Mouse (Mus musculus) liver, embryonic 16.5 days (tissue): ENCODE measurements at regions not wholly inside any gene's neighbourhood (a gene's known extent, or its start where the extent isn't known, plus 50 kb on each side); places are given as distances from the start of the nearest gene placed in this dataset.

Experiments used
- ATAC-seq: fragments of 200-750 bp; cut with Nextera tagmentation; 2 replicates; pipeline ENCODE4 v1.8.0; 2017; ENCODE audit warnings: low read depth, mild to moderate bottlenecking, moderate number of reproducible peaks, moderate library complexity
- H3K27ac ChIP-seq: fragments of 300-500 bp; sonication (generic); 2 replicates; pipeline ENCODE4 v1.5.1; 2014; ENCODE audit warnings: mild to moderate bottlenecking, low read length
- H3K27me3 ChIP-seq: fragments of 300-500 bp; sonication (generic); 2 replicates; pipeline ENCODE4 v1.6.1; 2014; ENCODE audit warnings: low read depth, low read length, mixed read lengths; ENCODE audit not compliant: control insufficient read depth, insufficient read depth
- H3K36me3 ChIP-seq: fragments of 300-500 bp; sonication (generic); 2 replicates; pipeline ENCODE4 v1.6.1; 2014; ENCODE audit warnings: mild to moderate bottlenecking; ENCODE audit not compliant: control insufficient read depth, insufficient read depth
- H3K4me1 ChIP-seq: fragments of 300-500 bp; sonication (generic); 2 replicates; pipeline ENCODE4 v1.6.1; 2014; ENCODE audit warnings: low read depth, low read length, mixed read lengths; ENCODE audit not compliant: control insufficient read depth
- H3K4me2 ChIP-seq: fragments of 300-500 bp; sonication (generic); 2 replicates; pipeline ENCODE4 v1.6.1; 2014; ENCODE audit warnings: low read depth, low read length, mixed read lengths
- H3K4me3 ChIP-seq: fragments of 300-500 bp; sonication (generic); 2 replicates; pipeline ENCODE4 v1.5.1; 2014; ENCODE audit warnings: low read depth, mild to moderate bottlenecking, low read length
- H3K9ac ChIP-seq: fragments of 300-500 bp; sonication (generic); 2 replicates; pipeline ENCODE4 v1.6.1; 2014; ENCODE audit warnings: low read depth, low read length
- H3K9me3 ChIP-seq: fragments of 300-500 bp; sonication (generic); replicated peaks from 2 replicates; pipeline ENCODE4 v1.6.1; 2016; ENCODE audit warnings: low read length; ENCODE audit not compliant: control insufficient read depth
- WGBS: fragments of 180-500 bp; shearing (Covaris S2); extraction: QIAGEN DNeasy Blood & Tissue Kit; methylation state at CpG from one replicate; pipeline ENCODE4 v1.1.7; 2014; ENCODE audit not compliant: insufficient replicate concordance; 5-methylcytosine and 5-hydroxymethylcytosine counted together

DNA sequence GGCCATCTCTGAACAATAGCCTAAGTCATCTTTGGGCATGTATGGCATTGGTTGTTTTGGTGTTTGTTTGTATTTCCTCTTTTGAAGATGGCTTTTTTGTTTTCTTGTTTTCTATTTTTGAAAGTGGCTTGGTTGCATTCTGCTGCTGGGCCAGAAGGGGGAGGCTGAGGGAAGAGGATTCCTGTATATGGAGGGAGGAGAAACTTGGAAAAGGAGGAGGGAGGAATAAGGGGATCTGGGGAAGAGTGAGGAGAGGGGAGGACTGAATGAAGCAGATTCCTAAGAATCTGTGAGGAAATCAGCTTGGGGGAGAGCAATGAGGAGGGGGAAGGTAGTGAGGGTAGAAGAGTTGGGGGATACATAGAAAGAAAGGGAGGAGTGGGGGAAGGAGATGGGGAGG is 290.0 kb upstream of the Zfp703 start:
- no peak for ATAC-seq
- no peak overlapping the region for H3K4me3 ChIP-seq
- no peaks in the 10 kb centered on the region for H3K4me1 ChIP-seq
- no peak overlapping the region for H3K27ac ChIP-seq
- H3K4me2 ChIP-seq: no peak overlapping the region
- no peaks in the 10 kb centered on the region for H3K27me3 ChIP-seq
- H3K9ac ChIP-seq: no peak overlapping the region
- no peaks in the 10 kb centered on the region for H3K9me3 ChIP-seq
- H3K36me3 ChIP-seq: no peaks in the 10 kb centered on the region

DNA sequence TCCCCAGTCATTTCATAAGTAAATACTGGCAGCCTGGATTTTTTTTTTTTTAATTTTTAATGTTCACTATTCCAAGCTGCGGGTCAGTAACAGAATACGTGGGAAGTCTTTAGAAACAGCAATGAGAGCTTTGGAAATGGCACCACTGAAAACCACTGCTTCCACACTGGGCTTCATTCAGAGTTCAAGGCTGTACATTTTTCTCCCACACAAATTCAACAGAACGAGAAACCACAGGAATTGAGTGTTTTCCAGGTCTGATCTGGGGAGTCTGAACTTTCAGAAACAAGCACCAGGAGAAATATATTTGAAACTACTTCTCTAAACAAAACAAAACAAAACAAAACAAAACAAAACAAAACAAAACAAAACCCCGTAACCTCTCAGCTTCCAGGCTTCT is 289.1 kb upstream of the Zfp703 start:
- ATAC-seq: no peak
- Histone ChIP-seq H3K4me3 (no peak overlapping the region), H3K36me3 (no peaks in the 10 kb centered on the region), H3K4me1 (no peaks in the 10 kb centered on the region), H3K27ac (no peak overlapping the region), H3K9me3 (no peaks in the 10 kb centered on the region), H3K27me3 (no peaks in the 10 kb centered on the region), H3K4me2 (no peak overlapping the region), H3K9ac (no peak overlapping the region)
- WGBS: 57% methylated on average over 4 of the region's 4 CpGs

DNA sequence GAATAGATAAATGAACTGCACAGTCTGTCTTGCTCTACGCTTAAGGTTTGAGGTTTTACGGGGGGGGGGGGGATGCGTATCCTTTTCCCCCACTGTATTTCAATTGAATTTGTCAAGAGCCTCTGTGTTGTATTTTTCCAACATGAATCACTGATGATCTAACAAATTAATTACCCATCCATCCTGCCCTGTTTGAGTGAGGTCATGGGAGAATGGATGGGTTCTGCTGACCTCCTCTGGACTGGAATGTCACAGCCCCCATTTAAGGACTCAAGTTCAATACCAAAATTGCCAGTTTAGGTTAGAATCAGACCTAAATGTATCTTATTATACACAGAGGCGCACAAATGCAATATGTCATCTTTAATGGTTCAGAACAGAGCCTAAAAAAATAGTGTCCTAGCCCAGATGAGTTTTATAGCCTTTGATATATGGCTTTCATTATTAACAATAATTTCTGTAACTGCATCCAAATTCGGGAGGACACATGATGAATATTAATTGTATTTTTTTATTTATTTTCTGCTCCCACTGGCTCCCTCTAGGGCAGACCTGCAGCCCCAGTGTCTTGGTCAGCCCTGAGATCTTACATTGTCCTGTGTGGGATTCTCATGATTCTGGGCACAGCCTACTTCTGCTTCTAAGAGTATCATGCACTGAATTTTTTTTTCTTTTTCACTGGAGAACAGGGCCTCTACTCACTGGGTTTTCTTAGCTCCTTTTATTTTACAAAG is 288.2 kb upstream of the Zfp703 start:
- H3K4me3 ChIP-seq: no peak overlapping the region
- no peaks in the 10 kb centered on the region for H3K36me3 ChIP-seq
- no peak overlapping the region for H3K4me2 ChIP-seq
- no peaks in the 10 kb centered on the region for H3K4me1 ChIP-seq
- no peaks in the 10 kb centered on the region for H3K9me3 ChIP-seq
- no peak for ATAC-seq
- H3K9ac ChIP-seq: no peak overlapping the region
- no peaks in the 10 kb centered on the region for H3K27me3 ChIP-seq
- WGBS: 68% methylated on average over 5 of the region's 5 CpGs
- H3K27ac ChIP-seq: no peak overlapping the region

DNA sequence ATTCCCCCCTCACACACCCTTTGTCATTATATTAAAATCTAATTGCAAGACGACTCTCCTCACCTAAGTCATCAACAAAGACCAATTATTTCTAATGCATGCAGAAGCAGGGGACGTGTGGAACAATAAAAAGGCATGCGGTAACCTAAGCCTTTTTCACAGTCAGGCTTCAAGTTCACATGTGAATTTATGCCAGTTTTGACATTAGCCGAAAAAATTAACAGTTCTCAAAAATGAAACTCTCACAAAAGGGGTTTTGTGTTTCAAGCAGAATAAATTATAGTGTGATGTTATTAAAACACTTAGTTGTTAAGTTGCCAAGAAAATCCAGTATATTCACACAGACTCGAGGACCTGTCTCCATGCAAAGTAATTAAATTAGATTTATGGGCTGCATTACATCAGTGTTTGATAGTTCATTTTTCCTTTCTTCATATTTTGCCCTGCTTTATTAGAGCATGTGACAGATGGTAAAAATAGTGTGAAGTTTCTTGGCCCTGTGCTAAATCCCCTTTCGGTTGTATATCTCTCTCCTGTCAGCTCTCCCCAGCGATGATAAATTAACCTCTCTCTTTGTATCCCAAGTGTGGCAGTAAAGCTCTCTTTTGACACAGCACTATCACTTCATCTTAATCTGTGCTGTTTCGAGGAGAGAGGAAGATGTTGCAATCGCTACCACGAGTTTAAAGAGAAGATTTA is 287.5 kb upstream of the Zfp703 start:
- H3K36me3 ChIP-seq: no peaks in the 10 kb centered on the region
- no peak overlapping the region for H3K4me3 ChIP-seq
- no peak overlapping the region for H3K4me2 ChIP-seq
- H3K9ac ChIP-seq: no peak overlapping the region
- no peaks in the 10 kb centered on the region for H3K9me3 ChIP-seq
- no peaks in the 10 kb centered on the region for H3K4me1 ChIP-seq
- H3K27me3 ChIP-seq: no peaks in the 10 kb centered on the region
- no peak for ATAC-seq
- no peak overlapping the region for H3K27ac ChIP-seq
- WGBS: 35% methylated on average over 10 of the region's 10 CpGs

DNA sequence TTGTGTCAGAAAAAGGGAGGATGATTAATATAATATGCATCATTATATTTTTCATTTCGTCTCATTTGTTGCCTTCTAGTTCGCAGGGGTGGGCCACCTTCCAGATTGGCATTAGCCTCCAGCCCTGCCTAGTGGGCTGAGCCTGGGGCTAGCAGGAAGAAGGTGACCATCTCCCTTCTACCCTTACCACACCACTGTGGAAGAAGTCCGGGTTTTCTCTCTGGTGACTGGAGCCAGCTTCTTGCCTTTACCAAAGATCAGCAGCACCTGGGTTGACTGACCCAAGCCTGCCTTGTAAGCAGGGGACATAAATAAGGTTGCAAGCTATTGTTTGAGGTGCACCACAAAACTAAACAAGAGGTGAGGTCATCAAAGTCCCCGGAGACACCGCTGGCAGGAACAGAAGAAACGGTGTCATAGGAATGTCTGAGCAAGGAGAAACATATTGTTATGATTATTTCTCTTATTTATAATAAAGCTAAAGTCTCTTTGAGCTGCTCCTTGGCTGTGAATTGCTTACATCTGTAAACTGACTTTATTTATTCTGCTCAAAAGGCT is 286.9 kb upstream of the Zfp703 start:
- WGBS: 31% methylated on average over 6 of the region's 6 CpGs
- Histone ChIP-seq H3K27me3 (no peaks in the 10 kb centered on the region), H3K4me2 (no peak overlapping the region), H3K27ac (no peak overlapping the region), H3K4me1 (no peaks in the 10 kb centered on the region), H3K9me3 (no peaks in the 10 kb centered on the region), H3K9ac (no peak overlapping the region), H3K4me3 (no peak overlapping the region), H3K36me3 (no peaks in the 10 kb centered on the region)
- no peak for ATAC-seq

DNA sequence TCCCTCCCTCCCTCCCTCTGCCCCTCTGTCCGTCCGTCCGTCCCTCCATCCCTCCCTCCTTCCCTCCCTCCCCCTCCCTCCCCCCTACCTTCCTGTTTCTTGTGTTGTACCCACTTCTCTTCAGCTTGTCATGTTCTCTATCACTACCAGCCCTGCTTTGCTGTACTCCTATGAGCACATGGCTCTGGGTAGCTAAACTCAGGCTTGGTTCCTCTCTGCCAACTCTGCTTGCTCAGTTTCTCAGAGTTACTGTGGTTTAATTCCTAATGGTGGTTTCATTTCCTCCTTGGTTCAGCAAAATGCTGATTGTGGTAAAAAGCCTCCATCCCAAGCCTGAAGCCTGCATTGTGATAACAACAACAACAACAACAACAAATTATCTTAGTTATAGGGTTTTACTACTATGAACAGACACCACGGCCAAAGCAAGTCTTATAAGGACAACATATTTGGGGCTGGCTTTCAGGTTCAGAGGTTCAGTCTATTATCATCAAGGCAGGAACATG is 279.5 kb upstream of the Zfp703 start:
- Histone ChIP-seq H3K36me3 (no peaks in the 10 kb centered on the region), H3K4me3 (no peak overlapping the region), H3K4me1 (no peaks in the 10 kb centered on the region), H3K27me3 (no peaks in the 10 kb centered on the region), H3K27ac (no peak overlapping the region), H3K9ac (no peak overlapping the region), H3K4me2 (no peak overlapping the region), H3K9me3 (no peaks in the 10 kb centered on the region)
- WGBS: 59% methylated on average over 1 of the region's 4 CpGs
- ATAC-seq: 0 out of 2 replicates have a peak, but pooled peaks have one; percentile 35

DNA sequence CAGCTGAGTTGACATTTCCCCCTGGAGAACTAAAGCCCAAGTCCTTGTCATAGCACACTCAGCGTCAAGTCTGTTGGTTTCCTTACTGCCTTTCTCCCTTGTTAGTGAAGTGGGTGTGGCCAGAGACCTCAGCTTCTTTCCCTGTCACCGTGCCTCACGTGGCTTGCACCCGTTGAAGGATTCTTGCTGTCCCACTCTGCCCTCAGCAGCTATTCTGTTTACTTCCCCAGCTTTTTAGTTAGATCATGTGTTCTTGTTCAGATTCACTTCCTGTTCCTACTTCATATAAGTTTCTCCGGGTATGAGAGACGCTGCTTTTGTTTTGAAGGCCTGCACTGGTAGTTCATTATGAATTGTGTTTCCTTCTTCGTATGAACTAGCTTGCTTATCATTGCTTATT is 278.5 kb upstream of the Zfp703 start:
- H3K4me2 ChIP-seq: no peak overlapping the region
- no peaks in the 10 kb centered on the region for H3K4me1 ChIP-seq
- ATAC-seq: peak; percentile 39; the same call in 1 of the 2 replicates
- H3K27ac ChIP-seq: no peak overlapping the region
- H3K36me3 ChIP-seq: no peaks in the 10 kb centered on the region
- no peaks in the 10 kb centered on the region for H3K9me3 ChIP-seq
- H3K9ac ChIP-seq: no peak overlapping the region
- WGBS: 16% methylated on average over 7 of the region's 7 CpGs
- H3K4me3 ChIP-seq: no peak overlapping the region
- no peaks in the 10 kb centered on the region for H3K27me3 ChIP-seq

DNA sequence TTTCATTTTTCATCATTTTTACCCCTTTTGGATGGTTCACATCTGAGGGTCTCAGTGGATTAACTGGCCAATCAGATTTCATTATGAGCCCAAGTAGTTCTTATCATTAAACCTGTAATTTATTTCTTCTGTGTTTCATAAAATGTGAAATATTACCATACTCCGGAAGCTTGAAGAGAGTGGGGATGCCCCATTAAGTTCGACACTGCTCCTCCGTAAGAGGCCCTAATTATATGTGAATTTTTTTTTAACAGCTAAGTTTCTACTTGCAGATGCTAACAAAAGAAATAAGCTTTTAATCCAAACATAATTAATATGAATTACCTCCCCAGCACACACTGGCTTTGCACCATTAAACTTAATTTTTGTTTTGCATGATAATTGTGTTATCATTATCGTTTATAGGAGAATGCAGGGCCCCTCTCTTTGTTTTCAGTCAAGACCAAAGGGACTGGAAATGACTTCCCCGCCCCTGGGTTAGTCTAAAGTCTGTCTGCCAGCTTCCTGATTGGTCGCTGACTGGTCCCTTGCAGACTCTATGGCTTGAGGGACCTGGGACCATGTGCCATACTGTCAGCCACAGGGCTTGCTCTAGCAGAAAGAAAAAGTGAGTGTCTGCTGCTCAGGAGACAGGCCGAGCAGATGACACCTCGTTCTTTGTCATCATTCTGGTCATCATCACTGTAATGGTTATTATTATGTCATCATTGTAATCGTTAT is 270.9 kb upstream of the Zfp703 start:
- Histone ChIP-seq H3K9ac (no peak overlapping the region), H3K27me3 (no peaks in the 10 kb centered on the region), H3K4me2 (no peak overlapping the region), H3K4me1 (no peaks in the 10 kb centered on the region), H3K27ac (no peak overlapping the region), H3K4me3 (no peak overlapping the region), H3K36me3 (no peaks in the 10 kb centered on the region), H3K9me3 (no peaks in the 10 kb centered on the region)
- no peak for ATAC-seq
- WGBS: 48% methylated on average over 9 of the region's 9 CpGs
